Mouse (Mus musculus) testis, adult 2 months (tissue): ENCODE results near the gene Chia1.

Experiments used
- CTCF ChIP-seq: fragments of 200-500 bp; IDR thresholded peaks from 2 replicates; pipeline ENCODE4 v1.5.1; 2012; ENCODE audit warnings: low read depth, mild to moderate bottlenecking, inconsistent platforms, low read length, moderate library complexity; ENCODE audit not compliant: control insufficient read depth, insufficient read depth, insufficient replicate concordance
- POLR2A ChIP-seq: fragments of 200-500 bp; IDR thresholded peaks from 2 replicates; pipeline ENCODE4 v1.6.1; 2012; ENCODE audit warnings: low read depth, mild to moderate bottlenecking, inconsistent platforms, low read length, moderate library complexity; ENCODE audit not compliant: control insufficient read depth

- TF ChIP-seq POLR2A: no peak
- TF ChIP-seq CTCF: no peak
Measured at GRCm38 (mm10) chr3:106177509-106178189, 64.6 kb downstream of the Chia1 start.
